ENCODE assay signal across 14 mouse cellular contexts in genomic region chr9:72456374-72456773, GRCm38 (mm10).
"Had no signal": no experiment of that assay in that cellular context is flagged by ENCODE, and none has a peak within 500 bp of the region (broad histone marks: within the 10 kb centered on the region; RNA-seq: fewer than 3 reads in every experiment).

No protein-coding gene starts in this region.

- H3K27ac ChIP-seq: limb, embryonic 15.5 days; liver, embryonic 12.5 days; midbrain, embryonic 10.5 days; neural tube, embryonic 13.5 days had no signal

- H3K27me3 ChIP-seq: limb, embryonic 15.5 days; liver, embryonic 12.5 days; neural tube, embryonic 13.5 days had no signal

- DNase-seq: kidney, postnatal 36 days; lung, embryonic 14.5 days; lung, postnatal 10 days; lung, postnatal 4 days; midbrain, embryonic 14.5 days; retina, postnatal 1 day; right cerebral cortex, postnatal 4 days; spleen, adult 18-20 months; thymus, adult 2 months; thymus, postnatal 25 days had no signal

- H3K9ac ChIP-seq: limb, embryonic 15.5 days; liver, embryonic 12.5 days; lung, embryonic 14.5 days; neural tube, embryonic 13.5 days had no signal

- ATAC-seq: liver, embryonic 12.5 days had no signal

- H3K4me1 ChIP-seq: limb, embryonic 15.5 days; midbrain, embryonic 10.5 days; neural tube, embryonic 13.5 days had no signal

- H3K9me3 ChIP-seq: limb, embryonic 15.5 days; liver, embryonic 12.5 days; midbrain, embryonic 10.5 days; neural tube, embryonic 13.5 days had no signal

- H3K4me3 ChIP-seq: limb, embryonic 15.5 days; liver, embryonic 12.5 days; midbrain, embryonic 10.5 days; neural tube, embryonic 13.5 days had no signal

- H3K4me2 ChIP-seq: limb, embryonic 15.5 days; liver, embryonic 12.5 days; lung, embryonic 14.5 days; neural tube, embryonic 13.5 days had no signal
